Mouse (Mus musculus) gastrocnemius, postnatal 4 days (tissue): ENCODE data around the gene Thsd4. TPM values are rescaled to one million over a fixed set of nuclear protein-coding genes. Genes with fewer than 3 reads are reported as not detected.
A peak's percentile ranks its signal among the peaks of the same experiment; 100 is the strongest.

Experiments
- DNase-seq, 2 experiments: peaks; one replicate each; pipeline ENCODE4 v3.0.0; 2021 to 2022; ENCODE audit warnings: low spot score in 2 of 2, mixed read lengths in 2 of 2
- total RNA-seq, 2 experiments: library from RNA; stranded (reverse); gene quantifications; 2 replicates each; pipeline ENCODE4 v1.2.3; 2021

The Thsd4 gene
- total RNA-seq, 2 experiments from 2014 or later: 23.5 to 27.4 TPM

DNA sequence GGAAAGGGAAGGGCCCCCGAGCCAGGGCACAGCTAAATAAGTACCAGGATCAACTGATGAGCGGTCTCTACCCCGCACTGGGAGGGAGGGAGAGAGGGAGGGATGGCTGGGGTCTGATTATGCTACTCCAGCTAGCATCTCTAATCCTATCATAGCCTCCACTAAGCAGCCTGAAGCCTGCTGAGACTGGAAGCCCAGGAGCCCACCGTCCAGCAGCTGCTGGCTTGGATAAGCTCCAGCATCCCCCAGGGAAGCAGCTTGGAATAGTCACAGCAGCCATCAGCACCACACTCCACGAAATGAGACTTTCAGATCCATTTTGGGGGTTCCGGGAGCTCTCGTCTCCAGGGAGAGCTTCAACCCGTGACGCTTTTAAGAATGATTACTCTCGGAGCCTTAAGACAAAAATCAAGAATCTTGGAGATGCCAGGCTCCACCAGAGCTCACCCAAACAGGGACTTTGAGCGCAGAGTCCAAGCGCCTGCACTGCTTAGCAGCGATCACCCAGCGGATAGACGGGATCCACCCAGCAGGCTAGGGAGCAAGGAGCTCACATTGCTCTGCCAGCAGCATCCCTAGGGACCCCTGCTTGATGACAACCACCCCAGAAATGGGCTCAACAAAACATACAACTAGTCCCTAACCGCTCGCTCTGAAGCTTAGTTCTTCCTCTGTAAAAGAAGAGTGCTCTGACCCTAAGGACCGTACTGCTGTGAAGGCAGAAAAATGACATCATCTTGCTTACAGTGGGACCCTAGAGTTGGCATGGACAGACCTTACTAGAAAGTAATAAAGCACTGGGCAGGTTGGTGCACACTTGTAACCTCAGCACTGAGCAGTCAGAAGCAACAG lies 64.3 kb downstream of the Thsd4 start:
- peak in 1 of 2 experiments; percentile 52 for DNase-seq

GRCm38 (mm10) chr9:60456651-60457050 lies 65.2 kb downstream of the Thsd4 start:
- DNase-seq: no peak

DNA sequence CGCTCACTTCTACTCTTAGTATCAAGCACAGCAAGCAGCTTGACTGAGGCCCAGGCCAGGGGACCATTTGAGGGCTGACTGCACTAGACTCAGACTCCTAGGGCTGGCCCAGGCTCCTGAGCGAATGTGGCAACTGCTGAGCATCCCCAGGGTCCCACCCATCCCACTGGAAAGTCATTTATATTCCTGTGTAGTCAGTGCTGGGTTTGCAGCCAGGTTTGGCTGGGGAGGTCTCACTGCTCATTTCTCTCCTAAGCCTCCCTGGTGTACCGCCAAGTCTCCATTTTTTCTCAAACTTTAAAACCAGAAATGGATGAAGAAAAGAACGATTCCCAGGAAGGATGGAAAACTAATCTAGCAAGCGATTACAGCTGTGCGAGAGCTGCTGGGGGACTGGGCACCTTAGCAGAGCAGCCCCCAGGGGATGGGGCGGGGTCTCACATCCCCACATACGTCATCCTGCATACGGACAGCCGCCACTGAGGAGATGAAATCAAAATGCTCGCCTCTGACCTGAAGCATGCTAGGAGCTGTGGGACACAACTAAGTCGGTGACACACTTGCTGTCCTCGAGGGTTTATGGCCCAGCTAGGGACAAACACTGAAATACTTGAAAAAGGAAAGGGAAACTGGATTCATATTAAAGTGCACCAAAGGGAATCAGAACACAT lies 67.3 kb downstream of the Thsd4 start:
- peak; percentile 36 to 64 for DNase-seq

DNA sequence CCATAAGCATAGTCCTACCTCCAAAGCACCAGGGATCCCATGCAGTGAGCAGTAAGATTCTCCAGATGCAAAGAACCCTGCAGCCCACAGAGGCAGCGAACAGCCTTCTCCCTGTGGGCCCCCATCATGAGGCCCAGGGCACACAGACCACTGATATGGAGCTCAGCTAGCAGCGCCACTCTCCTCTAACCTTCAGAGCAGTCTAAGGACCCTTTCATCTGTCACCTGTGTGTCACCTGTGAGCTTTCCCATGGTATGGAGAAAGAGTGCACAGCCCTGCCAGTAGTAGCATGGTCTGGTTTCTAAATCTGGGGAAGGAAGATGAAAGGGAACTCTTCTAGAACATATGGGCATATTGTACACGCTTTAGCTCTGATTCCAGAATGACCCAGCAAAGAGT lies 72.3 kb downstream of the Thsd4 start:
- no peak for DNase-seq

- DNase-seq: no peak
Observed at GRCm38 (mm10) chr9:60445821-60446220, 76.0 kb downstream of the Thsd4 start.

- no peak for DNase-seq
Observed at GRCm38 (mm10) chr9:60441274-60441902, 80.5 kb downstream of the Thsd4 start.

DNA sequence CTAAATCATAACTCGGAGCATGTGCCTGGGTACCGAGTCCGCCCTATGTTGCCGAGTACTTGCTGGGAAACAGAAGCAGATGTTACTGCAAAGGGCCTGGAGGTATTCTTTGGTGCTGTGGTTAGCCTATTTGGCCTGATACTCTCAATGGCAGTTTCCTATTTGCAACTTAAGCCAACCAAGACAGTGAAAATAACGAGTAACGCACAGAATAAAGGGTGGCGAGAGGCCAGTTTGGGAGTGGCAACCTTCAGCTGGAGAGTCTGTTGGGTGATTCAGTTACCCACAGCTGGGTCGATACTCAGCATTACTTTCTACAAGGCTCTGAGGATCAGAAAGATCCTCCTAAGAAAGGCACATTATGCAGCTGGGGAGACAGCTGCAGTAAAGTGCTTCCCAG lies 81.3 kb downstream of the Thsd4 start:
- no peak for DNase-seq

- no peak for DNase-seq
Observed at GRCm38 (mm10) chr9:60436246-60436645, 85.6 kb downstream of the Thsd4 start.

DNA sequence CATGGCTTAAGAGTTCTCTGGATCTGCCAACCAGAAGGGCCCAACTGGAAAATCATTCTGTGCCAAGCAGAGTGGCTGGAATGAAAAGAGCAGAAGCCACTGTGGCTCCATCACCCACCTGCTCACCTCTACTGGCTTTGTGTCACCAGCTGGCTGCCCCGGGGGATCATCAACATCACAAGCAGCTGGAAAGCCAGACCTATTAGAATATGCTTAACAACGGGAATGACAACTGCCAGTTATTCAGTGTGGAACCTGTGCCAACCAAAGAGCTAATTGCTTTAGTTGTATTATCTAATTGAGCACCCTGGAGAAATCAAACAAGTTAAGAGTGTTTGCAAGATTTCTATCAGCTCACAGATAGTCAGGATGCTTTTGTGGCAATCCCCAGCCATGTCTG lies 87.8 kb downstream of the Thsd4 start:
- no peak for DNase-seq

GRCm38 (mm10) chr9:60431924-60432323 lies 89.9 kb downstream of the Thsd4 start:
- no peak for DNase-seq

GRCm38 (mm10) chr9:60430017-60430416 lies 91.8 kb downstream of the Thsd4 start:
- DNase-seq: no peak

DNA sequence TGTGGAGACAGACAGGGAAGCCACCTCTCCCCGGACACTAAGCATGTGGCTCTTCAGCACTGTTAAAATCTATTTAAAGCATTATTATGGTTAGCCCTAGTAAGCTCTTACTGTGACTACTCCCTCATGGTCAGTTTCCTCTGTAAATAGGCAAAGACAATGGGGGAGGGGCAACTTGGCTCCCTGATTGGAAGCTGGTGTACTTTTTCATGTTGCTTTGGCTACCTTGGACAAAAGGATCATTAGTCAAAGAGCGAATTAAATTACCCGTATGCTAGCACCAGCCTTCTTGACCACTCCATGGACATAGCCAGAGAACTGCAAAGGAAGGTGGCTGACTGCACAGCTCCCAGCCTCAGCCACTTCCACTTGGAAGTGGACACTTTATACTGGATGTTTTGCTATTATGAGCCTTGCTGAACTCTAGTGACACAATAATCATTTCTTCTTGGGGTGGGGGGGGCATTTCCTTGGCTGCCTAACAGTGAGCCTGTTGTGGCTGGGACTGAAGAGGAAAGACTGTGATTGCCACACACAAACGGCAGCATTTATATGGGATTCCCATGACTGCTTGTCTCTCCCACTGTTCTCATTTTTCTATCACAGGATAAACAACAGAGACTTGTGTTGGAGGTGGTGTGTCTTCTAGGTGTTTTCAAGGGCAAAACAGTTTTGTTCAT lies 107.6 kb downstream of the Thsd4 start:
- no peak for DNase-seq

- DNase-seq: no peak
Observed at GRCm38 (mm10) chr9:60410872-60411635, 110.8 kb downstream of the Thsd4 start.

DNA sequence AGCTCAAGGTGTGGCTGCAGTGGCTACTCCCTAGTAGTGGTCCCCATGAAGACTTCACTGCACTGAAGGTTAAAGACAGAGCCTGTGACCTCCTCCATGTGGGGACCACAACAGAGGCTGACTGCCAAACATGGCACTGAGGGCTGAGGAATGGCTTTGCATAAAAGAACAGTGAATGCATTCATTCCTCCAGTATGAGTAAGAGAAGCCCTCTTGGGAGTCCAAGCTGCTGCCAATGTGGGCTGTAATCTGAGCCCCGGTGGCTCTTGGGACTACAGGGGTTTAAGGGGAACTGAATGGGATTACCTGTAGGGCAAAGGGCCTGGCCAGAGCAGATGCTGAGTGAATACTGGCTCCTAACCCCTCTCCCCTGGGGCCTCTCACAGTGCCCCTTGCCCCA lies 114.5 kb downstream of the Thsd4 start:
- DNase-seq: no peak

- no peak for DNase-seq
Observed at GRCm38 (mm10) chr9:60405777-60406176, 116.1 kb downstream of the Thsd4 start.

DNA sequence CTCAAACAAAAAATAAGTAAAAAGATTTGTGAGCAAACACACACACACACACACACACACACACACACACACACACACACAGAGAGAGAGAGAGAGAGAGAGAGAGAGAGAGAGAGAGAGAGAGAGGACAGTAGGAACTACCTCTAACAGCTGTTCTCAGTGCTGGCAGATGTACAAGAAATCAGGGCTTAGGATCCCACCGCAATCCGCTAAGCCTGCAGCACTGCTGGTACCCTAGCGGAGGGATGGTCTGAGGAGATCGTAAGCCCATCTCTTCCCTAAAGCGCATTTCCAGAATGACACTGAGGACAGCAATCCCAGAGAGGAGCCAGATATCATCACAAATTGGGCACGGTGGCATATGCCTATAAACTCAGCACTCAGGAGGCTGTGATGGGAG lies 119.2 kb downstream of the Thsd4 start:
- no peak for DNase-seq

GRCm38 (mm10) chr9:60400001-60400400 lies 121.8 kb downstream of the Thsd4 start:
- DNase-seq: no peak

DNA sequence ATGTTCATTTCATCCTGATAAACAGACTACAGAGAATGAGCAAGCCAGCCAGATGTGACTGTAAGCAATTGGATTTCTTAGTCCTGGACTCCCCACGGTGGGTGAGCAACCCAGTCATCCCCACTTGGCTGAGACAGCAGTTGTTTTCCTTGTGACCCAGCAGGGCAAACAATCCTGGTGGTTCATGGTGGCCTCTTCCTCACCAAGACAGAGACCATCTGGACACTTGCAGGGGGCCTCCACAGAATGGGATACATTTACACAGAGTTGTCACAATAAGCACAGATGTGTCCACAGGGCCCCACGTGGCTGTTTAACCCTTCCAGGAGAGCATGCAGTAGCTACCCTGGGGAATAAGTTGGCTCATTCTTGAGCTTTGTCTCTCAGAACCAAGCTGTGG lies 123.8 kb downstream of the Thsd4 start:
- DNase-seq: no peak

DNA sequence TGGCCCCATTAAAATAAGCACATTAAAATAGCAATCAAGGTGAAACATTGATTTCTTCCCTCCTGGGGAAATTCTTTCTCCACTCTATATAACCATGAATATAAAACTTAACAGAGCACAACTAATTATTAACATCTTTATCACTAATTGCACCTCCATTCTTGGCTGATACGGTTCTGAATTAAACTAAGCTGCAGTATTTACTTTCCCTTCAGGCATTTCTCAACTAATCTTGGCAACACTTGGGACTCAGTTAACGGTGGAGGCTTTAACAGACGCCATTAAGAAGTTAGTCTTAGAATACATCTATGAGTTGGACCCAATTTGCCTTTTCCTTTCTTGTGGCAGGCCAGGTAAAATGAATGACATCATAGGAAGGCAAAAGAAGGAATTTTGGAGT lies 125.8 kb downstream of the Thsd4 start:
- no peak for DNase-seq

- DNase-seq: no peak
Observed at GRCm38 (mm10) chr9:60392916-60393315, 128.9 kb downstream of the Thsd4 start.

DNA sequence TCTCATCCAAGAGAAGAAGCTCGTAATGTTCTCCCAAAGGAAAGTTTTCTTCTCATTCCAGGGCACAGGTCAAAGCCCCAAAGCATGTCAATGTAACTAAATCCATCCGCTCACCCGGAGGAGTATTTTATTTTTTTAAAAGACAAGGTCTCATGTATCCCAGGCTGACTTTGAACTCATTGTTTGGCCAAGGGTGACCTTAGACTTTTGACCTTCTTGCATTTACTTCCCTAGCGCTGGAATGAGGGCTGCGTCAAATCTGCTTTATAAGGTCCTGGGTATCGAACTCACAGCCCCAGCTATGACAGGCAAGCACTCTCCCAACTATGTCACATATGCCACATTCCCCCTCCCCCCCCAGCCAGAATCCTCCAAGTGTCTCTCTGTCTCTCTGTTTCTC lies 137.1 kb downstream of the Thsd4 start:
- DNase-seq: no peak
